Mouse (Mus musculus): ENCODE data around the gene Nup85. TPM values are rescaled to one million over a fixed set of nuclear protein-coding genes. Genes with fewer than 3 reads are reported as not detected.

Gene Nup85
- total RNA-seq, 4 experiments from 2014 or later: 46.5 to 61.0 (median 53.9) TPM

Other genes with a start within 250 kb of the Nup85 start
- 1 to 10 TPM in 2 of 4 experiments, under 1 TPM in 2; 0.52 to 2.3 (median 1.1) TPM for gene Ush1g, start 242.4 kb upstream of the Nup85 start, total RNA-seq (2022)
- gene Otop3, start 229.7 kb upstream of the Nup85 start, total RNA-seq (2022): not detected
- 10 to 100 TPM; 17.7 to 46.8 (median 42.6) TPM for gene Hid1, start 196.7 kb upstream of the Nup85 start, total RNA-seq (2022)
- gene Cdr2l, start 182.5 kb upstream of the Nup85 start, total RNA-seq (2022): 100 to 1,000 TPM in 1 of 4 experiments, 10 to 100 TPM in 3; 60.6 to 118 (median 71.9) TPM
- 100 to 1,000 TPM; 157 to 179 (median 160) TPM for gene Mrpl58, start 160.7 kb upstream of the Nup85 start, total RNA-seq (2022)
- 100 to 1,000 TPM; 440 to 566 (median 519) TPM for gene Atp5h, start 144.5 kb upstream of the Nup85 start, total RNA-seq (2022)
- gene Kctd2, start 144.3 kb upstream of the Nup85 start, total RNA-seq (2022): 10 to 100 TPM; 53.5 to 97.0 (median 65.5) TPM
- not detected for gene Trim80, start 123.9 kb upstream of the Nup85 start, total RNA-seq (2022)
- under 1 TPM in 1 of 4 experiments, not detected in 3; 0.21 TPM for gene Slc16a5, start 102.0 kb upstream of the Nup85 start, total RNA-seq (2022)
- gene Armc7, start 88.8 kb upstream of the Nup85 start, total RNA-seq (2022): 10 to 100 TPM in 3 of 4 experiments, 1 to 10 TPM in 1; 8.6 to 11.7 (median 11.2) TPM
- gene Nt5c, start 72.6 kb upstream of the Nup85 start, total RNA-seq (2022): 100 to 1,000 TPM; 119 to 222 (median 142) TPM
- gene Jpt1, start 50.0 kb upstream of the Nup85 start, total RNA-seq (2022): 100 to 1,000 TPM in 1 of 4 experiments, 10 to 100 TPM in 3; 86.2 to 109 (median 94.4) TPM
- 100 to 1,000 TPM; 220 to 285 (median 257) TPM for gene Sumo2, start 28.2 kb upstream of the Nup85 start, total RNA-seq (2022)
- 100 to 1,000 TPM in 1 of 4 experiments, 10 to 100 TPM in 3; 82.0 to 110 (median 92.1) TPM for gene Mrps7, start 39.5 kb downstream of the Nup85 start, total RNA-seq (2022)
- gene Gga3, start 39.6 kb downstream of the Nup85 start, total RNA-seq (2022): 10 to 100 TPM; 20.3 to 52.7 (median 37.8) TPM
- 100 to 1,000 TPM; 101 to 135 (median 121) TPM for gene Mif4gd, start 48.5 kb downstream of the Nup85 start, total RNA-seq (2022)
- gene Slc25a19, start 63.9 kb downstream of the Nup85 start, total RNA-seq (2022): 10 to 100 TPM; 59.5 to 94.1 (median 91.2) TPM
- 100 to 1,000 TPM; 136 to 165 (median 160) TPM for gene Grb2, start 144.2 kb downstream of the Nup85 start, total RNA-seq (2022)
- gene Tmem94, start 201.0 kb downstream of the Nup85 start, total RNA-seq (2022): 100 to 1,000 TPM in 2 of 4 experiments, 10 to 100 TPM in 2; 83.2 to 102 (median 95.5) TPM
- gene Caskin2, start 249.2 kb downstream of the Nup85 start, total RNA-seq (2022): 10 to 100 TPM; 60.6 to 97.3 (median 78.2) TPM

Data from adrenal gland, adult 8-10 months (tissue).